Mouse (Mus musculus): ENCODE results near the gene Chst3. TPM values are rescaled to one million over a fixed set of nuclear protein-coding genes. Genes with fewer than 3 reads are reported as not detected.
"Not testable (repeated sequence)": the region's sequence is repeated elsewhere in the genome, so short reads cannot be mapped to it uniquely, and the experiment has no call there.

Chst3 gene
- total RNA-seq, 2 experiments from 2014 or later = 3.2 to 3.4 TPM

GRCm38 (mm10) chr10:60235876-60236275, 16.8 kb upstream of the Chst3 start:
- not testable (repeated sequence) for DNase-seq (ENCODE audit: low spot score in 2 of 2)

- DNase-seq (ENCODE audit: low spot score in 2 of 2) = no peak
Observed at GRCm38 (mm10) chr10:60234006-60234405, 14.9 kb upstream of the Chst3 start.

- DNase-seq (ENCODE audit: low spot score in 2 of 2) = no peak
Observed at GRCm38 (mm10) chr10:60230321-60231088, 11.4 kb upstream of the Chst3 start.

GRCm38 (mm10) chr10:60229113-60229512, 10.1 kb upstream of the Chst3 start:
- DNase-seq (ENCODE audit: low spot score in 2 of 2) = no peak

GRCm38 (mm10) chr10:60227666-60228065, 8.6 kb upstream of the Chst3 start:
- DNase-seq (ENCODE audit: low spot score in 2 of 2) = no peak

GRCm38 (mm10) chr10:60224601-60225000, 5.5 kb upstream of the Chst3 start:
- no peak for DNase-seq (ENCODE audit: low spot score in 2 of 2)

- not testable (repeated sequence) for DNase-seq (ENCODE audit: low spot score in 2 of 2)
Observed at GRCm38 (mm10) chr10:60221571-60222259, 2.7 kb upstream of the Chst3 start.

- no peak for DNase-seq (ENCODE audit: low spot score in 2 of 2)
Observed at GRCm38 (mm10) chr10:60220607-60221006, 1.5 kb upstream of the Chst3 start.

- DNase-seq (ENCODE audit: low spot score in 2 of 2) = no peak
Observed at GRCm38 (mm10) chr10:60220042-60220523, 1.0 kb upstream of the Chst3 start.

- DNase-seq (ENCODE audit: low spot score in 2 of 2) = no peak
Observed at GRCm38 (mm10) chr10:60218033-60218590, 948 bp downstream of the Chst3 start.

GRCm38 (mm10) chr10:60216331-60217095, 2.5 kb downstream of the Chst3 start:
- DNase-seq (ENCODE audit: low spot score in 2 of 2) = no peak

GRCm38 (mm10) chr10:60215077-60215960, 3.7 kb downstream of the Chst3 start:
- no peak for DNase-seq (ENCODE audit: low spot score in 2 of 2)

GRCm38 (mm10) chr10:60212589-60213379, 6.3 kb downstream of the Chst3 start:
- no peak for DNase-seq (ENCODE audit: low spot score in 2 of 2)

- DNase-seq (ENCODE audit: low spot score in 2 of 2) = no peak
Observed at GRCm38 (mm10) chr10:60211501-60212005, 7.5 kb downstream of the Chst3 start.

GRCm38 (mm10) chr10:60210468-60210867, 8.6 kb downstream of the Chst3 start:
- DNase-seq (ENCODE audit: low spot score in 2 of 2) = no peak

- peak in 1 of 2 experiments; percentile 47 for DNase-seq (ENCODE audit: low spot score in 2 of 2)
Observed at GRCm38 (mm10) chr10:60209237-60209636, 9.8 kb downstream of the Chst3 start.

GRCm38 (mm10) chr10:60207166-60207705, 11.8 kb downstream of the Chst3 start:
- no peak for DNase-seq (ENCODE audit: low spot score in 2 of 2)

GRCm38 (mm10) chr10:60205601-60206241, 13.3 kb downstream of the Chst3 start:
- no peak for DNase-seq (ENCODE audit: low spot score in 2 of 2)

Measured in adrenal gland, postnatal 4 days (tissue).